Mouse (Mus musculus): ENCODE measurements at regions not wholly inside any gene's neighbourhood (a gene's known extent, or its start where the extent isn't known, plus 50 kb on each side); places are given as distances from the start of the nearest gene placed in this dataset.
"Not testable (repeated sequence)": the region's sequence is repeated elsewhere in the genome, so short reads cannot be mapped to it uniquely, and the experiment has no call there.

DNA sequence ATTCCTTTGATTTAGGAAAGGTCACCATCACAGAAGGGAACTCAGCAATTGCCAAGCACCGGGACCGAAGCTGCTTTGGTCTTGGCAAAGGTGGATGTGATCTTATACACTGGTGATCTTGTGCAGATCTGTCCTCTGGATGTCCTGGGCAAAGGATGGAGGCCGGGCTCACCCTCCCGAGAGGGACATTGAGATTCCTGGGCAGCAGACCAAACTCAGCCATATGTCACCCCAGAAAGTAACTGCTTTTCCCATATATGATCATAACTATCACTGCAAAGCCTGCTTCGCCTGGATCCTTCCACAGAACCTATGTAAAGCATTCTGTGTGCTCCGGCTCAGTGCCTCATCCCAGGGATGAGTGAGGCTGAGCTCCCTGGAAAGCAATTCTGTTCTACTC lies 96.3 kb upstream of the Pou3f3 start:
- peak in 1 of 2 experiments; percentile 22 for DNase-seq (ENCODE audit: low spot score in 2 of 2)
- intact Hi-C loops (cut with DNase I): no loop called here

GRCm38 (mm10) chr1:42606251-42606650 lies 89.3 kb upstream of the Pou3f3 start:
- no peak for DNase-seq (ENCODE audit: low spot score in 2 of 2)
- intact Hi-C loops (cut with DNase I): no loop called here

- DNase-seq (ENCODE audit: low spot score in 2 of 2); intact Hi-C loops (cut with DNase I): not testable (repeated sequence)
Measured at GRCm38 (mm10) chr1:42607466-42608043, 88.0 kb upstream of the Pou3f3 start.

GRCm38 (mm10) chr1:42623766-42624165 lies 71.8 kb upstream of the Pou3f3 start:
- intact Hi-C loops (cut with DNase I): no loop called here
- no peak for DNase-seq (ENCODE audit: low spot score in 2 of 2)

GRCm38 (mm10) chr1:42628800-42629199 lies 66.8 kb upstream of the Pou3f3 start:
- no peak for DNase-seq (ENCODE audit: low spot score in 2 of 2)
- intact Hi-C loops (cut with DNase I): no loop called here

GRCm38 (mm10) chr1:42629465-42630261 lies 65.9 kb upstream of the Pou3f3 start:
- DNase-seq (ENCODE audit: low spot score in 2 of 2): no peak
- intact Hi-C loops (cut with DNase I): no loop called here

DNA sequence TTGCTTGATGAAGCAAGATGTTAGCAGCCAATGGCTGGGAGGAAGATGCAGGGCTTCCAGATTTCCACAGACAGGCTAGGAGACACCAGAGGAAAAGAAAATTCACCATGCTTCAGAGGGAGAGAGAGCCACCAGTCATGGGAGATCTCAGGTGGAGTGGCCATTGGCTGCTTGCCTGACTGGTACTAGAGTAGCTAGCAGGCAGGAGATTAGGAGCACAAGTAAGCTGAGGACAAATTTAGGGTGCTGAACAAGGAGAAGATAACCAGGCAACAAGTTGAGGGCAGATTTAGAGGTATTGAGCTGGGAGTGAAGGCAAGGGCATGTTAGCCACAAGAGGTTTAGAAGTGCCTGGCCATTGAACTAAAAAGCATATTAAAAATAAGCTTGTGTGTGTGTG lies 63.3 kb upstream of the Pou3f3 start:
- DNase-seq (ENCODE audit: low spot score in 2 of 2): no peak
- intact Hi-C loops (cut with DNase I): no loop called here

- intact Hi-C loops (cut with DNase I): no loop called here
- no peak for DNase-seq (ENCODE audit: low spot score in 2 of 2)
Measured at GRCm38 (mm10) chr1:42636558-42636957, 59.0 kb upstream of the Pou3f3 start.
